Mouse (Mus musculus): ENCODE measurements around the gene Tha1.

DNA sequence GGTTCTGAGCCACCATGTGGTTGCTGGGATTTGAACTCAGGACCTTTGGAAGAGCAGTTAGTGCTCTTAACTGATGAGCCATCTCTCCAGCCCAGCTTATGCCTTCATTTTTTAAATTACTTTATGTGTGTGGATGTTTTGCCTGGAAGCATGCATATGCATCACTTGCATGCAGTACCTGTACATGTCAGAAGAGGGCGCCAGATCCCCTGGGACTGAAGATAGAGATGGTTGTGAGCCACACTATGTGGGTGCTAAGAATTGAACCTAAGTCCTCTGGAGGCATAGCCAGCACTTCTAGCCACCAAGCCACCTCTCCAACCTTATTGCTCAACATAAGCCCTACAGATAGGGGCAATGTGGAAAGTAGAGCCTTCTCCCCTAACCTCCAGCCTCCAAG is 42.1 kb upstream of the Tha1 start:
- TF ChIP-seq POLR2A (IDR thresholded peaks at IDR 0.05; ENCODE audit: borderline replicate concordance, insufficient read depth, low read length) (no peak), CTCF (IDR thresholded peaks at IDR 0.05; ENCODE audit: borderline replicate concordance, insufficient read depth, low read depth, low read length) (peak; percentile 44)
